Mouse (Mus musculus) brain, embryonic 14.5 days (tissue): ENCODE results near the gene Disp2.

ENCODE experiments used
- CTCF ChIP-seq: fragments of 200-500 bp; IDR thresholded peaks from 2 replicates; pipeline ENCODE4 v1.5.1; 2012; ENCODE audit warnings: inconsistent platforms, mild to moderate bottlenecking, moderate library complexity, borderline replicate concordance; ENCODE audit not compliant: insufficient read depth, insufficient read length; ENCODE audit errors: extremely low read depth
- POLR2A ChIP-seq: fragments of 200-500 bp; IDR thresholded peaks from 2 replicates; pipeline ENCODE4 v1.6.1; 2012; ENCODE audit warnings: mild to moderate bottlenecking, inconsistent platforms, borderline replicate concordance; ENCODE audit not compliant: poor library complexity, insufficient read depth, insufficient read length, severe bottlenecking; ENCODE audit errors: extremely low read depth

- TF ChIP-seq POLR2A (no peak), CTCF (no peak)
These were observed 10.0 kb downstream of the Disp2 start for GRCm38 (mm10) chr2:118789501-118789900.
